Mouse (Mus musculus): ENCODE results near the gene Ehbp1.

The Ehbp1 gene

DNA sequence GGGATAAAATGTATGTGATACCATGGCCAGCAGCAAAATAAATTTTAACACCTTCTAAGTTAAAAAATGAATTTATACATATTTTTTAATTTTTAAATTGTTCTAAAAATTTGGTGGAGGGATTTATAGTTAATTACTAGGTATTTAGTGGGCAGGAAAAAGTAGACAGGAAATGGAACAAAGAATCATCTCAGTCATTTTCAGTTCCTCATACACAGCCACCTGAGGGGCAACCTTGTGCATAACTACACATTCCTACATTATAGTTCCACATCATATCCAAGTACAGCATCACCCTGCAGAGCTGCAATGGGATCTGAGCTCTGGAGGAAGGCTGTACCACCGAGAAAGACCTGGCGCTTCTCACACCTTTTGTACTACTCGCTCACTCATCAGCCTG, 373.2 kb downstream of the Ehbp1 start:
- DNase-seq (ENCODE audit: low spot score in 2 of 2): no peak

Measured in cerebellum, postnatal 4 days (tissue).